Comparison of ENCODE assay signal across 15 mouse cellular contexts in the genomic region with DNA sequence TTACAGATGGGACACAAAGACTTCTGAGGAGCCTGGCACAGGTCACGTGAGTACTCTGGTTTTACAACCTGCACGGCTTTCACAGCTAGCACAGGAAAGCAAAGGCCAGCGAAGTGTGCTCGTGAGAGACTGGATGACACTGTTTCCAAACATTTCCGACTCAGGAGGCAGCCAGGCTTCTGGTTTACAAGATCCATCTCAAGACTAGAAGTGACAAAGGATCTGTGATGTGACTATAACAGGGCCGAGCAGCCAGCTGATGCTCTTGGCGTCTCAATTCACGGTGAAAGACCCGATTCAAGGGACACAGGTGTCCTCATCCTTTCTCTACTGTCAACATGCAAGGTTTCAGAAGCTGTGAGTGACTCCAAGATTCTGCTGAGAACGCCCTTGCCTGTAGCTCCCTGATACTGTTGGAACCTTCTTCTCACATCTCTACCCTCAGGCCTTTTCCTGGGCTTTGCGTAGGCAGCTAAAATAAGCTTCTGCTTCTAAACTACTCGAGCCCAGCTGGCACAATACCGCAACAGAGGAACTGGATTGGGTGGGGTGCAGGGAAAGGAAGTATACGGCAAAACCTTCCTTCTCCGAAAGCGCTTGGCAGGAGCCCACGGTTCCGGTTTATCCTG.
A peak's percentile ranks its signal among the peaks of the same experiment; 100 is the strongest.
DNase-seq lines count a peak whose midpoint lies in the region; ATAC-seq and TF ChIP-seq lines count a peak whose summit lies in the region.
"Had no signal": no experiment of that assay in that cellular context is flagged by ENCODE, and none has a peak within 500 bp of the region (broad histone marks: within the 10 kb centered on the region; RNA-seq: fewer than 3 reads in every experiment).

No protein-coding gene starts in this region.

- no peak overlapping the region for H3K4me3 ChIP-seq in cerebellum, adult 2 months (replicated peaks; ENCODE audit: insufficient read depth, low read depth, low read length)
- H3K4me3 ChIP-seq: forebrain, embryonic 15.5 days; heart, embryonic 15.5 days; liver, embryonic 13.5 days; neural tube, embryonic 13.5 days had no signal

- ATAC-seq in erythroblast, adult 5-6 weeks (replicated peaks; ENCODE audit: low FRiP score, poor library complexity, severe bottlenecking) = no peak
- ATAC-seq: forebrain, embryonic 15.5 days; inflammation-experienced regulatory T-cells, adult 6 months had no signal

- intact Hi-C loops in left cerebral cortex, postnatal 14 days (cut with DNase I) = no loop called here

- DNase-seq in cerebellum, adult 2 months = peak; percentile 35 to 36
- no peak for DNase-seq in cerebellum, adult 11 months
- DNase-seq in fat pad, adult 2 months (ENCODE audit: extremely low read depth, low read depth, low spot score) = peak; percentile 1
- peak; percentile 71 to 82 for DNase-seq in left cerebral cortex, postnatal 14 days (ENCODE audit: low spot score in 2 of 2)
- peak; percentile 65 to 76 for DNase-seq in right cerebral cortex, adult 2 months (ENCODE audit: low spot score in 2 of 2)
- no peak for DNase-seq in c-Kit-positive CD71-positive TER-119-positive erythroid progenitor cells, embryonic 14.5 days (ENCODE audit: low spot score)
- DNase-seq in adrenal gland, postnatal 4 days (ENCODE audit: low spot score in 2 of 2) = no peak
- DNase-seq: kidney, postnatal 36 days; liver, embryonic 13.5 days; thymus, postnatal 25 days had no signal

- H3K27me3 ChIP-seq in cerebellum, adult 2 months (ENCODE audit: control insufficient read depth, insufficient read depth, low read length) = no peaks in the 10 kb centered on the region
- H3K27me3 ChIP-seq: forebrain, embryonic 15.5 days; heart, embryonic 15.5 days; liver, embryonic 13.5 days; neural tube, embryonic 13.5 days had no signal

- WGBS in cerebellum, adult 2 months = 39% methylated on average over 18 of the region's 18 CpGs

- TF ChIP-seq POLR2A in cerebellum, adult 2 months (IDR thresholded peaks at IDR 0.05; ENCODE audit: borderline replicate concordance, insufficient read depth, low read length) = no peak

- TF ChIP-seq CTCF in cerebellum, adult 2 months (IDR thresholded peaks at IDR 0.05; ENCODE audit: borderline replicate concordance, insufficient read depth, low read depth, low read length) = no peak

- H3K27ac ChIP-seq in cerebellum, adult 2 months (ENCODE audit: insufficient read depth, low read length) = no peak overlapping the region
- H3K27ac ChIP-seq: forebrain, embryonic 15.5 days; heart, embryonic 15.5 days; liver, embryonic 13.5 days; neural tube, embryonic 13.5 days had no signal

- H3K4me1 ChIP-seq in cerebellum, adult 2 months (ENCODE audit: control insufficient read depth, insufficient read depth, low read length) = peaks cover 10% of the 10 kb centered on the region; the same call in 1 of the 2 replicates
- H3K4me1 ChIP-seq: forebrain, embryonic 15.5 days; heart, embryonic 15.5 days; liver, embryonic 13.5 days had no signal

Comparison
In these comparisons a context has a peak if more than half of its experiments do, and no peak if none do; other contexts are left out.
1. DNase-seq: peak in cerebellum, adult 2 months (2 of 2), fat pad, adult 2 months (single experiment), left cerebral cortex, postnatal 14 days (2 of 2) and right cerebral cortex, adult 2 months (2 of 2); none in cerebellum, adult 11 months (single experiment), c-Kit-positive CD71-positive TER-119-positive erythroid progenitor cells, embryonic 14.5 days (single experiment) and adrenal gland, postnatal 4 days (0 of 2).